In genomic region chr4:150569834-150570571, GRCm38 (mm10) we compare ENCODE assay signal across 7 mouse cellular contexts.
DNase-seq lines count a peak whose midpoint lies in the region; ATAC-seq and TF ChIP-seq lines count a peak whose summit lies in the region.

No protein-coding gene starts in this region.

- peak; percentile 49 for ATAC-seq in forebrain, embryonic 16.5 days
- ATAC-seq in hindbrain, postnatal 0 days: peak; percentile 65
- ATAC-seq in liver, embryonic 15.5 days (ENCODE audit: insufficient read depth): peak; percentile 57
- ATAC-seq in neural tube, embryonic 13.5 days (ENCODE audit: low read depth): peak; percentile 65

- peak overlapping the region; percentile 91 for H3K9ac ChIP-seq in forebrain, embryonic 16.5 days (replicated peaks; ENCODE audit: low read depth, low read length)
- H3K9ac ChIP-seq in hindbrain, postnatal 0 days (replicated peaks; ENCODE audit: low read length): peak overlapping the region; percentile 85
- H3K9ac ChIP-seq in liver, embryonic 15.5 days: peak overlapping the region; percentile 98
- peak overlapping the region; percentile 97 for H3K9ac ChIP-seq in neural tube, embryonic 13.5 days

- H3K27ac ChIP-seq in testis, adult 2 months (ENCODE audit: control insufficient read depth, insufficient read depth, low read depth, low read length): peak overlapping the region; percentile 93
- peak overlapping the region; percentile 82 for H3K27ac ChIP-seq in forebrain, embryonic 16.5 days (ENCODE audit: low read length)
- H3K27ac ChIP-seq in hindbrain, postnatal 0 days: peak overlapping the region; percentile 95
- peak overlapping the region; percentile 91 for H3K27ac ChIP-seq in liver, embryonic 15.5 days (replicated peaks)
- H3K27ac ChIP-seq in neural tube, embryonic 13.5 days (replicated peaks): peak overlapping the region; percentile 95

- 2% methylated on average over 27 of the region's 27 CpGs for WGBS in forebrain, embryonic 16.5 days
- WGBS in hindbrain, postnatal 0 days: 1% methylated on average over 27 of the region's 27 CpGs
- WGBS in liver, embryonic 15.5 days (ENCODE audit: insufficient replicate concordance): under 1% methylated on average over 27 of the region's 27 CpGs
- WGBS in neural tube, embryonic 13.5 days: 1% methylated on average over 27 of the region's 27 CpGs

- TF ChIP-seq CTCF in testis, adult 2 months (IDR thresholded peaks at IDR 0.05; ENCODE audit: control insufficient read depth, insufficient read depth, insufficient replicate concordance, low read depth, low read length): no peak
- TF ChIP-seq CTCF in hindbrain, postnatal 0 days (IDR thresholded peaks at IDR 0.05; ENCODE audit: low read depth): no peak

- peak overlapping the region; percentile 92 for H3K4me2 ChIP-seq in forebrain, embryonic 16.5 days (ENCODE audit: low read length)
- peak overlapping the region; percentile 91 for H3K4me2 ChIP-seq in hindbrain, postnatal 0 days (ENCODE audit: low read depth, low read length)
- H3K4me2 ChIP-seq in liver, embryonic 15.5 days: peak overlapping the region; percentile 94
- H3K4me2 ChIP-seq in neural tube, embryonic 13.5 days: peak overlapping the region; percentile 87

- no peaks in the 10 kb centered on the region for H3K9me3 ChIP-seq in forebrain, embryonic 16.5 days (ENCODE audit: control insufficient read depth, low read length)
- H3K9me3 ChIP-seq in hindbrain, postnatal 0 days (ENCODE audit: low read length): no peaks in the 10 kb centered on the region
- H3K9me3 ChIP-seq in liver, embryonic 15.5 days (replicated peaks): no peaks in the 10 kb centered on the region
- no peaks in the 10 kb centered on the region for H3K9me3 ChIP-seq in neural tube, embryonic 13.5 days

- no peak for TF ChIP-seq POLR2A in testis, adult 2 months (IDR thresholded peaks at IDR 0.05; ENCODE audit: control insufficient read depth, low read depth, low read length)

- no peaks in the 10 kb centered on the region for H3K36me3 ChIP-seq in testis, adult 2 months (ENCODE audit: control insufficient read depth, insufficient read depth, low read length)
- H3K36me3 ChIP-seq in forebrain, embryonic 16.5 days (ENCODE audit: control insufficient read depth, insufficient read depth): no peaks in the 10 kb centered on the region
- no peaks in the 10 kb centered on the region for H3K36me3 ChIP-seq in hindbrain, postnatal 0 days (ENCODE audit: insufficient read depth, low read length)
- H3K36me3 ChIP-seq in liver, embryonic 15.5 days (replicated peaks): 0 out of 2 replicates have a peak, but pooled peaks cover 6% of the 10 kb centered on the region
- peaks cover 9% of the 10 kb centered on the region for H3K36me3 ChIP-seq in neural tube, embryonic 13.5 days

- no peak for DNase-seq in testis, postnatal 10 days (ENCODE audit: low spot score)
- peak; percentile 49 to 65 for DNase-seq in adrenal gland, postnatal 36 days
- peak; percentile 64 for DNase-seq in hindbrain, postnatal 0 days (ENCODE audit: low spot score)

- peaks cover 16% of the 10 kb centered on the region for H3K4me1 ChIP-seq in testis, adult 2 months (ENCODE audit: control insufficient read depth, insufficient read depth, low read length)
- H3K4me1 ChIP-seq in forebrain, embryonic 16.5 days (replicated peaks; ENCODE audit: control insufficient read depth, insufficient read depth, low read length): peaks cover 22% of the 10 kb centered on the region
- peaks cover 20% of the 10 kb centered on the region; the same call in 1 of the 2 replicates for H3K4me1 ChIP-seq in hindbrain, postnatal 0 days (ENCODE audit: insufficient read depth, low read length)
- peaks cover 78% of the 10 kb centered on the region for H3K4me1 ChIP-seq in liver, embryonic 15.5 days (replicated peaks)
- peaks cover 64% of the 10 kb centered on the region for H3K4me1 ChIP-seq in neural tube, embryonic 13.5 days (replicated peaks)

- H3K27me3 ChIP-seq in testis, adult 2 months (ENCODE audit: control insufficient read depth, insufficient read depth, low read length): no peaks in the 10 kb centered on the region
- no peaks in the 10 kb centered on the region for H3K27me3 ChIP-seq in forebrain, embryonic 16.5 days (replicated peaks; ENCODE audit: control insufficient read depth, insufficient read depth, low read length)
- H3K27me3 ChIP-seq in hindbrain, postnatal 0 days (ENCODE audit: insufficient read depth, low read length): no peaks in the 10 kb centered on the region
- no peaks in the 10 kb centered on the region for H3K27me3 ChIP-seq in liver, embryonic 15.5 days
- H3K27me3 ChIP-seq in neural tube, embryonic 13.5 days: no peaks in the 10 kb centered on the region

- H3K4me3 ChIP-seq in testis, adult 2 months (ENCODE audit: control insufficient read depth, low read depth, low read length): peak overlapping the region; percentile 92
- H3K4me3 ChIP-seq in forebrain, embryonic 16.5 days (replicated peaks; ENCODE audit: low read length): peak overlapping the region; percentile 87
- peak overlapping the region; percentile 95 for H3K4me3 ChIP-seq in hindbrain, postnatal 0 days (ENCODE audit: low read length)
- peak overlapping the region; percentile 95 for H3K4me3 ChIP-seq in liver, embryonic 15.5 days (replicated peaks)
- H3K4me3 ChIP-seq in neural tube, embryonic 13.5 days: peak overlapping the region; percentile 84
